Mouse (Mus musculus) telencephalon, adult 2 months (tissue): ENCODE measurements around the gene Card14.

ENCODE experiments used
- DNase-seq: peaks from one replicate; pipeline ENCODE4 v3.0.0-alpha.2; 2011; ENCODE audit warnings: low read depth, low spot score

Card14 gene

GRCm38 (mm10) chr11:119300986-119301385, 6.6 kb upstream of the Card14 start:
- DNase-seq = no peak

- DNase-seq = no peak
Observed at GRCm38 (mm10) chr11:119304904-119305712, 2.5 kb upstream of the Card14 start.

GRCm38 (mm10) chr11:119306762-119307657, 558 bp upstream of the Card14 start:
- no peak for DNase-seq

- DNase-seq = no peak
Observed at GRCm38 (mm10) chr11:119307916-119308315, 348 bp downstream of the Card14 start.

- DNase-seq = no peak
Observed at GRCm38 (mm10) chr11:119310621-119311020, 3.1 kb downstream of the Card14 start.

- no peak for DNase-seq
Observed at GRCm38 (mm10) chr11:119314252-119314936, 6.8 kb downstream of the Card14 start.

GRCm38 (mm10) chr11:119316720-119317119, 9.2 kb downstream of the Card14 start:
- DNase-seq = no peak

GRCm38 (mm10) chr11:119322521-119322920, 15.0 kb downstream of the Card14 start:
- no peak for DNase-seq

GRCm38 (mm10) chr11:119325068-119325467, 17.5 kb downstream of the Card14 start:
- no peak for DNase-seq

GRCm38 (mm10) chr11:119330592-119330991, 23.0 kb downstream of the Card14 start:
- no peak for DNase-seq

- DNase-seq = no peak
Observed at GRCm38 (mm10) chr11:119331970-119332369, 24.4 kb downstream of the Card14 start.

- no peak for DNase-seq
Observed at GRCm38 (mm10) chr11:119338271-119339059, 30.9 kb downstream of the Card14 start.

GRCm38 (mm10) chr11:119339179-119339578, 31.6 kb downstream of the Card14 start:
- no peak for DNase-seq

- DNase-seq = peak; percentile 80
Observed at GRCm38 (mm10) chr11:119339637-119340036, 32.1 kb downstream of the Card14 start.

GRCm38 (mm10) chr11:119344178-119344577, 36.6 kb downstream of the Card14 start:
- no peak for DNase-seq

GRCm38 (mm10) chr11:119344865-119345264, 37.3 kb downstream of the Card14 start:
- DNase-seq = no peak

- no peak for DNase-seq
Observed at GRCm38 (mm10) chr11:119347125-119347524, 39.6 kb downstream of the Card14 start.

- no peak for DNase-seq
Observed at GRCm38 (mm10) chr11:119352113-119352512, 44.5 kb downstream of the Card14 start.

GRCm38 (mm10) chr11:119353946-119354345, 46.4 kb downstream of the Card14 start:
- no peak for DNase-seq

- DNase-seq = no peak
Observed at GRCm38 (mm10) chr11:119354798-119355442, 47.4 kb downstream of the Card14 start.
